Mouse (Mus musculus) liver, embryonic 14.5 days (tissue): ENCODE measurements around the gene Prkcb.

Experiments used
- CTCF ChIP-seq: IDR thresholded peaks from 2 replicates; pipeline ENCODE4 v1.5.1; 2016; ENCODE audit warnings: antibody characterized with exemption, low read depth, control low read depth
- EP300 ChIP-seq: IDR thresholded peaks from 2 replicates; pipeline ENCODE4 v1.6.1; 2016; ENCODE audit warnings: antibody characterized with exemption, low read depth

- TF ChIP-seq CTCF (no peak), EP300 (no peak)
These were observed 44.4 kb upstream of the Prkcb start for GRCm38 (mm10) chr7:122244166-122244565.
